Mouse (Mus musculus): ENCODE data around the gene Hist1h2bk.

Hist1h2bk gene

DNA sequence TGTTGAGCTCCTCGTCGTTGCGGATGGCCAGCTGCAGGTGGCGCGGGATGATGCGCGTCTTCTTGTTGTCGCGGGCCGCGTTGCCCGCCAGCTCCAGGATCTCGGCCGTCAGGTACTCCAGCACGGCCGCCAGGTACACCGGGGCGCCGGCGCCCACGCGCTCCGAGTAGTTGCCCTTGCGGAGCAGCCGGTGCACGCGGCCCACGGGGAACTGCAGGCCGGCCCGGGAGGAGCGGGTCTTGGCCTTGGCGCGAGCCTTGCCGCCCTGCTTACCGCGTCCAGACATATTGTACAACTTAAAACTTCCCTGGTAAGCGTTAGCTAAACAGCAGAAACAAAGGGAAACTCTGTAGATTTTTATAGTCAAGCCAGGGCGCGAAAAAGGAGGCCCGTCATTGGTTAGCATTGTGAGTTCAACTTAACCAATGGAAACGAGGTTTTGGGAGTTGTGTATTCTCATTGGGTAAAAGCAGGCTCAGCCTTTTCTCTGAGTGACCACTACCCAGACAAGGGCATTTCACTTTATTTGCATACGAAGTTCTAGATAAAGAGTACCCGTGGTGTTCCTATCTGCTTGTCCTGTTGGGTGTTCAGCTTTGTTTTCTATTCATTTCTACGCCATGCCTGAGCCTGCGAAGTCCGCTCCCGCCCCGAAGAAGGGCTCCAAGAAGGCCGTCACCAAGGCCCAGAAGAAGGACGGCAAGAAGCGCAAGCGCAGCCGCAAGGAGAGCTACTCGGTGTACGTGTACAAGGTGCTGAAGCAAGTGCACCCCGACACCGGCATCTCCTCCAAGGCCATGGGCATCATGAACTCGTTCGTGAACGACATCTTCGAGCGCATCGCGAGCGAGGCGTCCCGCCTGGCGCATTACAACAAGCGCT is at the start of gene Hist1h2bk, which contains the start of gene Hist1h2ah:
Hist1h2bk (plus strand) TSS at position 604 of the 882 bp plus-strand sequence.
Hist1h2ah (minus strand) TSS at position 302 of the 882 bp plus-strand sequence.
- peak; percentile 100 for ATAC-seq (ENCODE audit: low TSS enrichment)

DNA sequence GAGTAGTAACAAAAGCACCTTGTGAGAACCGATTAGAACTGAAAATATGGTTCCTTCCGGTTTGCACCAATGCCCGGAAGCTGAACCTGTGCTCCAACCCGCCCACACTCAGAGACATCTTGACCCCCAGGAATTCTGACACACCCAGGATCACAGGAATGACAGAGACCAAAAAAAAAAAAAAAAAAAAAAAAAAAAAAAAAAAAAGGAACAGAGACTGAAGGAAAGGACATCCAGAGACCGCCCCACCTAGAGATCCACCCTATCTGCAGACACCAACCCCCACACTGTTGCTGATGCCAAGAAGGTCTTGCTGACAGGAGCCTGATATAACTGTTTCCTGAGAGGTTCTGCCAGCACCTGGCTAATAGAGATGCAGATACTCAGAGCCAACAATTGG is 43.1 kb upstream of the Hist1h2bk start:
- ATAC-seq (ENCODE audit: low TSS enrichment) = no peak

DNA sequence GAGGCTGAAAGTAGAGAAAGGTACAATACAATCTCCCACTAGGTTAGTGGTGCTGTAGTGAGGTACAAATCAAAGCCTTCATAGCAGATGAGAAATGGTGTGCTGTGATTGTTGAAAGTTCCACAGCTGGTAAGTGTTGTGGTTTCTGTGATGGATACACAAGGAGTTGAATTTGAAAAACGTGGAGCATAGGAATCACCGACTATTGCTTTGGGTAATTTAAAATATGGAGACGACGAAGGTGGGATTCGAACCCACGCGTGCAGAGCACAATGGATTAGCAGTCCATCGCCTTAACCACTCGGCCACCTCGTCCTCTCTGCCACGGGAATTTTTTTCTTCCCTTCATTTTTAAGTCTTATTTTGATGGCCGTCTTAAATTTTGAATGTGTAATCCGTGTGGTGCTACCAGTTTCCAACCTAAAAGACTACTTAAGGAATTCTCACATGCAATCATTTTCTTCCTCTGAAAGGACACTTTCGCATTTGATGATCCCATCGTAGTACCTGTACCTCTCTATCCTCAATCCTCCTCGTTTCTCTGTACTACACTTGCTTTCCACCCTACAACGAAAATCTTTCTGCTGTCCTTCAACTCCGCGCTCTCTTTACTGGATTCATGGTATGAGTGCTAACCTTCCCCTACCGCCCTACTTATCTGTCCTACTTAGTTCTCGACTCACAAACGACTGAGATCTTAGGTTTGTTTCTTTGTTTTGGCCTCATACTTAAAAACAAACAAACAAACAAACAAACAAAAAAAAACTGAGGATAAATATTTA is 41.5 kb upstream of the Hist1h2bk start:
- no peak for ATAC-seq (ENCODE audit: low TSS enrichment)

DNA sequence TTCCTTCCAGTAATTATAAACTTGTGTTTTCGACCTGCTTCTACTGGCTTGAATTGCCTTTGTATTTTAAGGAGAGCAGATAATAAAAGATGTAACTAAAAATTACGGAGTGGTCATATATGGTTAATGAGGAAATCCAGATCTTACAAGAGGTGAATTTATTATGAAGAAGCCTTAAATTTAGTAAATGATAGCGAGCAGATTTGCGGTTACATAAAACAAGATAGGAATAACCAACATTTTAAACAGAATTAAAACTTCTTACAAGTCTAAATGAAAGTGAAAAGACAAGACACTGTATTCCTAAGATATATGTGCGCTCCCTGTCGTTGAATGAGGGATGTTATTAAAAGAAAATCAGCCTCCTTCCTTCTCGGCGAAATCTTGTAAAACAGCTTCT is 40.8 kb upstream of the Hist1h2bk start:
- no peak for ATAC-seq (ENCODE audit: low TSS enrichment)

DNA sequence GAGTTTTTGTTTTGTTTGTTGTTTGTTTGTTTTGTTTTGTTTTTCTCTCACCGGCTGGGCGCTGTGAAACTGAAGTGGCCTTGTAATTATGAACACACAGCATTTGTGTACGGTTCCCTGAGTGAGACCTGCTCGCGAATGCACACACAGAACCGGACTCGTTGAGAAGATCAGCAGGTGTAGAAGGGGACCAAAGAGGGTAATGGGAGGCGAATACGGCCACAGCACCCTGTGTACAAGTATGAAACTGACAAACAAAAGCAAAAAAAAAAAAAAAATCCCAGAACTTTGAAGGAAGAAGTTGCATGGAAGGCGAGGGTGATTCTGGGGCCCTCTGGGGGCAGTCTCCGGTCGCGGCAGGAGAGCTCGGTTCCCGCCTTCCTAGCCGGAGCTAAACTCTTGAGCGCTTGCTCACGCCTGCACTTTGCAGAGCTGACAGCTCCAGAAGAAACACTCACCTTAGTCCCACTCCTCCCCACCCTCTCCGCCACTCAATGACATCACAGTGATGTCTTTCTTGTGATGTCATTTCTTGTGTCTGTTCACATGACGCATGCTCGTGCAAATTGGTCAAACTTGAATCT is 40.2 kb upstream of the Hist1h2bk start:
- no peak for ATAC-seq (ENCODE audit: low TSS enrichment)

DNA sequence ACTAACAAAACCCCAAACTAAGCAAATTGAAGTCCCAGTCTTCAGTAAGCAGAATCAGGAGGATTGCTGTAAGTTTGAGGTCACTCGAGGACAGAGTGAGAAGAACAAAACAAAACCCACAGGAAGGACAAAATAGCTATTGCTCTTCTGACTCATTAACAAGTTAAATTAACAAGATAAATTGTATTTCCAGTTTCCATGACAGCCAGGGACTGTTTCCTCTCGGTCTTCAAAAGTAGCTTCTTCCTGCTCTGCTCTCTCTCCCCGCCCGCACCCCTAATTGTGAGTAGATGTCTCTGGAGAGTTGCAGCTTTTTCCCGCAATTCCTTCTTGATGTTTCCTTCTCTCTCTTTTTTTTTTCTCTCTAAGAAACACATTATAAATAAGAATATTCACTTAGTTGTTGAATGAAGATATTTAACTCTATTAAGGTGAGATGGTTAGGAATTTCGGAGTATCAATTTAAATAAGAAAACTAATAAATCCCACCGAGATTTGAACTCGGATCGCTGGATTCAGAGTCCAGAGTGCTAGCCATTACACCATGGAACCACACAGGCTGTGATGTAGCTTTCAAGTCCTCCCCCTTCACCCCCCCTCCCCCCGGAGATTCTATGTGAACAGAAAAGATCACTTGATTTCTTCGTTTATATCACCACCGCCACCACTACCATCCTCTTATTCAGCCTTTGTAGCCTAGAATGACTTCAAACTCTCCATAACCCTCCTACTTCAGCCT is 39.4 kb upstream of the Hist1h2bk start:
- no peak for ATAC-seq (ENCODE audit: low TSS enrichment)

DNA sequence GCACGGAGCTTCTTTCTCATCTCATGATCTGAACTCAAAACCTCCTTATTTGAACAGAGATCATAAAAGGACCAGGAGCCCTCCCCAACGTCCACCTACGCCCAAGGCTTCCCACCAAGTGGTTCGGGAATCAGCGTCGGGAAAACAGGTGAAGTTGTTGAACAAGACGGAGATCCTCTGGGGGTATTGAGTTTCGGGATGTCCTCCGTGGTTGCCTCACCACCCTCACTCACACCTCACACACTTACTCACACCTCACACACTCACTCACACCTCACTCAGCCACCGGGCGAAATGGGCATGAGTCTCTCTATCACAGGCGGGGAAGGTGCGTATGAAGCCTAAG is 38.9 kb upstream of the Hist1h2bk start:
- no peak for ATAC-seq (ENCODE audit: low TSS enrichment)

DNA sequence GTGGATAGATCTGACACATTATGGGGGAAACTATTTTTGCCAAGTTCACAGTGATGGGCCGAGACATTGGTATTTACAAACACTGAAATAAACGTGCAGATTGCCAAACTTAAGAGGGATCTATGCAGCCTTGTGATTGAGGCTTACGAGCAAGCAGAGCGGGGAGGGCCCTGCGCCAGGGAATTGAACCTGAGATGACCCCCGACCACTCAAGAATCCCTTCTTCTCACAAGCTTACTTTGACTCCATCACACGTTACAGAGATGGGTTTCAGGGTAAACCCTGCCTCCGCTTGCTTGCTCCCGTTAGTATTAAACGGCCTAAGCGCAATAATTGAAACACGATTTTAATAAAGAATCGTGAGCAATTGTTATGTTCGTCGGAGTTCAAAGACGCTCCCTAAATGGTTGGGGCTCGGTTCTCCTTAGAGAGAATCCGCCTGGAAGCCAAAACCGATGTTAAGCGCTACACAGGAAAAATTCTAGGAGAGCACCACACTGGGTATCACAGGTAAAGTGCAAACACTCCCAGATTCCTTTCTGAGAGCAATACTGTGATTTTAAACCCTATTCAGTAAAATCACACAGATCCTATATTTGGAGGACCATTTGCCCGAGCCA is 38.4 kb upstream of the Hist1h2bk start:
- no peak for ATAC-seq (ENCODE audit: low TSS enrichment)

DNA sequence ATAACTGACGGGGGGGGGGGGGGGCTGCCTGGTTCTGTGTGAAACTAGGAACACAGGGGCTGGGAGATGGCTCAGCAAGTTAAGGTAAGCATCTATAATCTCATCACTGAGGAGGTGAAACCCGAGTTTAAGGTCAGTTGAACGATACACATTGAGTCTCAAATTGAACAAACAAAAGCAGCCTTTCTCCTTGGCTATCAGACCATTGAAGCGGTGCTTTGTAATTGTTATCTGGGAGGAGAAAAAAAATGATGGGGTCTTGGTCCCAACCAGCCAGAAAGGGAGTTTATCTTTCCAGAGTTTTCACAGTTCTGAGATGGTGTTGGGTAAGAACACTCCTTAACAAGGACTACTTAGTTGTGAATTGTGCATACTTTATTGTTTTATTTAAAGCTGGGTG is 37.8 kb upstream of the Hist1h2bk start:
- ATAC-seq (ENCODE audit: low TSS enrichment) = no peak

DNA sequence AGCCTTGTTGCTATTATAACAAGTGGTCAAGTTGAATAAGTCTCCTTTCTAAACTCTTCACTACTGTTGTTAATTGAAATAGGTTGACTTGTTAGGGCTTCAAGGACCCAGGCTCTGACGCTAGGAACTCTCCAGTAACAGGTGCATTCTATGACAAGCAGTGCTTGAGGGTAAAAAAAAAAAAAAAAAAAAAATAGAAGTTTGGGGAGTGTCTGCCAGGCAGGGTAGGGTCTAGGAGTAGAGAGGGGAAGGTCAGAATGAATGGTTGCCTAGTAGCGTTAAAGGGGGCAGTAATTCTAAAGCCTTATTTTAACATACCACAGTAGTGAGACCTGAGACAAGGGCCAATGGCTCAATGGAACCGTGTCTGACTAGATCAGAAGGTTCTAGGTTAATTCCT is 37.3 kb upstream of the Hist1h2bk start:
- no peak for ATAC-seq (ENCODE audit: low TSS enrichment)

DNA sequence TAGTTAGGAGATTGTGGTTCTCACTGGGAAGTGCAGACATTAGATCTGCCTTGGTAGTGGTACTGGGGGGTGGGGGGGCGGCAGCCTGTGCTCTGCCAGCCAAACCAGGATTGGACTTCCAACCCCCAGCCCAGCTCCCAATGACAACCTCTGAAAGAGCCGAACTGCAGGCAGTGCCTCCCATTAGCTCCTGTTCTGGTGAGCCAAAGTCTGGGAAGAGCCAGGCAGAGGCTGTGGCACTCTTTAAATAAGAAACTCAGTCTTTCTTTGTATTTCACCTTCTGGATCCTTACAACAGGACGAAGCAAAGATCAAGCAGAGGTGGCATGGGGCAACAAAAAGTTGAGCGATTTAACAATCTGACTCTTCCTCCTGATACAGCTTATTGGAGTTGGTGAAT is 36.5 kb upstream of the Hist1h2bk start:
- ATAC-seq (ENCODE audit: low TSS enrichment) = no peak

DNA sequence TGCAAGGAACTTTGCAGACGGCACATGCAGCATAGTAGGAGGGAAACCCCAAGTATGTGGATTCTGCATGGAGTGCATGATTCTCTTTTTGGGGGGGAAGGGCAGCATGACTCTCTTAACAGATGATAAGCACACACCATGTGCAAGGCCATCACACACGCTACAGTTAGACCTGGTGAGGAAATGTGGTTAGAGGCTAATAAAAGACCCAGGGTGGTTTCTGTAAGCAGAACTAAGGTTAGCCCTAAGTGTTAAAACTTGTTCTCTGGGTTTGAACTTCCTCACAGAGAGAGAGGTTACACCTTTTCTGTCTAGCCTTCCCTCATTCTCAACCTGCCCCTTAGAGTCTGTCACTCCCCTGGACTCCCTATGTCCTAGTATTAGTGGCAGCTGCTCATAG is 34.3 kb upstream of the Hist1h2bk start:
- no peak for ATAC-seq (ENCODE audit: low TSS enrichment)

DNA sequence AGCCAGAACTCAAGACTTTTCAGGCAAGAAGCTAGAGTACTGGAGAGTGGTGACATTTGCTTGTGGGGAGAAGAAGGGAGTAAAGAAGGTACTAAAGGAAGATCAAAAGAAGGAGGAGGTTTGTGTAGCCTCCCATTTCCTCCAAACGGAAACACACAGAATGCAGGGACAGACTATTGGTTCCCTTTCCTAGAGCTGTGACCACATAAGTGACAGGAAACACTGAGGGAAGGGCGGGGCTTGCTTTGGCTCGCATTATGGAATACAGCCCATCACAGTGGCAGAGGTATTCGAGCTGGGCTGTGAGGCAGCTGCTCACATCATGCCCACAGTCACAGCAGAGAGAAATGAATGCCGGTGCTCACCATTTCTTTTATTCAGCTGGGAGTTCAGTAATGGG is 33.8 kb upstream of the Hist1h2bk start:
- no peak for ATAC-seq (ENCODE audit: low TSS enrichment)

DNA sequence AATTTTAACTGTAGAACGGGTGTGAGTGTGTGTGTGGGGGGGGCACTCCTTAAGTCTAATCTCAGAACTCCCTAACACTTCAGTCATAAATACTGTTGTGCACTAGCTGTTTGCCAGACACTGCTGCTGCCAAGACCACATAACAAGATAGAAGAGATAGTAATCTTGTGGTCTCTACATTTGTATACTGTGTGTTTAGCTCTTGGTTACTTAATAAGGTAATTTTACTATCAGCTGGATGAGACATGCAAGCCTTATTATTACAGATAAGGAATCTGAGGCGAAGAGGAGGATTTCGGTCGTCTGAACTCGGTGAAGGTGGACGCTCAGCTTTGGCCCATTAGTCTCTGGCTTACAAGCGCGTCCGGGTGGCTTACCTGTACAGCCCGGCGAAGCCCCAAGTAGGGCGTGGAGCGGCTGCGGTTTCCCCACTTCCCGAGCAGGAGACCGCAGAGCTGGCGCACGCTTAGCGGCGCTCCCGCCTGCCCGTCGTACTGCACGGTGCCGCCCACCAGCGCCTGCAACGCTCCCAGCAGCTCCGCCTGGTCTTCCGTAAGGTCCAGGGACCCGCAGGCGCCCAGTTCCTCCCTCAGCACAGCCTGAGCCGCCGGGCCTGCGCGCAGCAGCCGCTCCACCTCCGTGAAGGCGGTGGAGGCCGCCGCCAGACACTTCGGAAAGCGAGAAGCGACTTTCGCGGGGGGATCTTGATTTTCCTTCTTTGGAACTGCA is 29.9 kb upstream of the Hist1h2bk start:
- peak; percentile 79 for ATAC-seq (ENCODE audit: low TSS enrichment)

DNA sequence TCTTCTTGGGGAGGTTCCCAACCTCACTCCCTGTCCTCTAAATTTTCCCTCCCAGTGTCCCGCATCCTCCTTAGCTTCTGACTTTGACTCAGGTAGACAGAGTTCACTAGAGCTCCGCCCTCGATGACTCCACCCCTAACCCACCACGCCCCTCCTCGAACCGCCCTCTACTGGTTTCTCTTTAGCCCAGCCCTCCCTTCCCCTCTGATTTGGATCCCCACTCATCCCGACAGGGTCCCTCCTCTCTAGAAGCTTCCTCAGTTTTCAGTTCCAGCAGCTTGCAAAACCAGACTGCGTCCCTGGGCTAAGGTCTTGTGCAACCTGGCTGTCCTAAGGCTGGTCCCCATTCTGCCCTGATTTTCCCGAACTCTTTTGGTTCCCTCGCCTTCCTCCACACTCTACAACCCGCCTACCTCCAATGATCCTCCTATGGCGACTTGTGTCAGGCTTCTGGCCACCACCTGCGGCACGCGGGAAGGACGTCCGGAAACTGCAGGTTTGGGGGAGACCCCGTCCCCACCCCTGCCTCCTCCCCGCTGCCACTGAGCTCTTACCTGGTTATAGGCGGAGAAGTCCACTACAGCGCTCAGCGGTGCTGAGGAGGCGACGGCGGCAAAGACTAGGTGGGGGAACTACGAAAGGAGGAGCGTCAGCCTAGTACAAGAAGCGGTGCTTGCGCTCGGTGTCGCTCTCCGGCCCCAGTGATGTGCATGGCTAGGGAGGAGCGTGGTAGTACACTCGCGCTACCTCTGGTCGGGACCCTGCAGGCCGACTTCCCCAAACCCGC is 29.1 kb upstream of the Hist1h2bk start:
- peak; percentile 74 for ATAC-seq (ENCODE audit: low TSS enrichment)

DNA sequence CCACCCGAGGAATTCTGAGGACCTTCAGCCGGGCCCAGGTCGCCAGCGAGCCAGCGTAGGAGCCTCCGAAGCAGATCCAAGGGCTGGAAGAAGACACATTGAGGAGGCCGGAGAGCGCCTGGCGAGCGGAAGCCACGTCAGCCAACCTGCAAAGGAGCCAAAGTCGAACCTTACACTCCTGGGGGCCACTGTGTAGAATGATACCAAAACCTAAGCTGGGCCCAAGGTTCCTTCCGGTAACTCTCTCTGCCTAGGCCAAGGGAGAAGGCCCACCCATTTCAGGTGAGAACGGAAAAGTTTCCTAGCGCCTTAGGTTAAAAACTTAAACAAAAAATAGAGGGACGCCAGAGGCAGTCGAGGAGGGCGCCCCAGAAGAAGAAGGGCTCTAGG is 28.6 kb upstream of the Hist1h2bk start:
- no peak for ATAC-seq (ENCODE audit: low TSS enrichment)

DNA sequence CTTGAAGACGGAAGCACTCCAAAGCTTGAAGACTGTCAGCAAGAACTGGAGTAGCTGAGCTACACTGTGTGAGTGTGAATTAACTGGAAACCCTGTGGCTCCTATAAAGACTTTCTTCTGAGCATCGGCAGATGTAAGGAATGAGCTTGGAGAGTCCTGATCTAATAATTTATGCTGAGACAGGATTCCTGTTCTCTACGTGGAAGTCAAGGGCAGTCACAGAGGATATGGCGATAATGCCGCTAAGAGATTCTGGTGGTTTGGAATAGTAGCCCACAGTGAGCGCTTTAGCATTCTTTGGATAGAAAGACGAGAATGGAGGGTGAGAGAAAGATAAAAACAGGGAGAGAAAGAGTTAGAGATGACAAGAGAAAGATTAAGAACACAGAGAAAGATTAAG is 27.8 kb upstream of the Hist1h2bk start:
- no peak for ATAC-seq (ENCODE audit: low TSS enrichment)

DNA sequence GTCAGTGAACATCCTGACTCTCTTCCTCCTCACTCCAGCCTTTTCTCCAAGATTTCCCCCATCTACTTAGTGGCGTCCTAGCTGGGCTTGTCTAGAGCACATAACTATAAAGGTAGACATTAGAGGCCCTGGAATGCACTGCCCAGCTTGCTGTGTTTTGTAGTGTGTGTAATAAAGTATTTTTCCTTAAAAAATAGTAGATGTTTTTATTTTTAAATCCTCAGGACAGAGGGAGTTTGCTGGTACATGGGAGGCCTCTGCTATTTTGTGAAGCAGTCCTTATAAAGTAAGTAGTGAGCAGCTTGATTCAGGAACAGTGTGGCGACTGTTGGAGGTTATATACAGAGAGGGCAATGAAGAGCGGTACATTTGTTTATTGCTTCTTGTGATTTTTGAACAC is 27.0 kb upstream of the Hist1h2bk start:
- no peak for ATAC-seq (ENCODE audit: low TSS enrichment)

DNA sequence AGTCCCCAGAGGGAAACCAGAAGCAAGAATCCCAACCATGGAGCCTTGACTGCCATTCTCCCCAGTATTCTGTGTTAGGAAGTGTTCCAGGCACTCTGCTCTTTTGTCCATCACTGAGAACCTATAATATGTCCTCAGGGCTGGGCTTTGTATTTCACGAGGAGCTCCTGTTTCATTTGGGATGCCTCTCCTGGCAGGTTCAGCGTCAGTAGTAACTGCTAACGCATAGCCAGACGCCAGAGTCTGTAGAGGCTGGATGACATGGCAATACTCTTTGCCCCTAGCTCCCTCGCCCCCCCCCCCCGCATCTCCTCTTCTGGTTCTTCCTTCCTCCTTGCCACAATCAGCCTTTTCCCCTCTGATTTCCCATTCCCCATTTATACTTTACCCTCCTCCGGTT is 26.0 kb upstream of the Hist1h2bk start, which contains the start of gene Prss16:
Prss16 (minus strand) TSS at position 101 of the 400 bp plus-strand sequence.
- ATAC-seq (ENCODE audit: low TSS enrichment) = no peak

DNA sequence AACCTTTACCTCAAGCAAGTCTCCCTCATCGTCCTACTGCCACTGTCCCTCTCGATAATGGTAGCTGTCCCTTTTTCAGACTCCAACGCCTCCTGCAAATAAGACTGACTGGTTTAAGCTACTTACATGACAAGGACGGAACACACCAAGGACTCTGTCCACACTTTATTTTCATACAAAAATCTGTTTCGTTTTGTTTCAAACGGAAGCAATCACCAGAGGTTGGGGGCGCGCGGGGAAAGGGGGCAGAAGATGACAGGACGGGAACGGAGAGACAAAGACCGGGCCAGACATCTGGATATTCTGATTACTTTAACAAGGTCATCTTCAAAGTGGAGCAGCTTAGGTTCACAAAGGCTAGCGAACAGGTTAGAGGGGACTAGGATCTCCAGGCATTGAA is 22.0 kb upstream of the Hist1h2bk start:
- ATAC-seq (ENCODE audit: low TSS enrichment) = no peak
